Mouse (Mus musculus) inflammation-experienced regulatory T-cells, adult 6 months (primary cell): ENCODE results near the gene Mt4. TPM values are rescaled to one million over a fixed set of nuclear protein-coding genes. Genes with fewer than 3 reads are reported as not detected.
"Not testable (repeated sequence)": the region's sequence is repeated elsewhere in the genome, so short reads cannot be mapped to it uniquely, and the experiment has no call there.

ENCODE experiments used
- ATAC-seq: one replicate; pipeline ENCODE4 v1.8.0; 2017
- polyA plus RNA-seq, 3 experiments: library from polyadenylated mRNA; unstranded; fragments of 100-300 nt; shearing (Covaris generic); gene quantifications; one replicate each; pipeline ENCODE4 v1.2.1; 2017

Mt4 gene
- polyA plus RNA-seq: not detected

- ATAC-seq: no peak
Measured at GRCm38 (mm10) chr8:94136933-94137332, at the start of gene Mt4. Mt4 (plus strand) TSS chr8:94137197.

GRCm38 (mm10) chr8:94087964-94088363, 49.0 kb upstream of the Mt4 start:
- ATAC-seq: no peak

GRCm38 (mm10) chr8:94089715-94090114, 47.3 kb upstream of the Mt4 start:
- no peak for ATAC-seq

GRCm38 (mm10) chr8:94092848-94093247, 44.1 kb upstream of the Mt4 start:
- ATAC-seq: no peak

- no peak for ATAC-seq
Measured at GRCm38 (mm10) chr8:94094281-94094680, 42.7 kb upstream of the Mt4 start.

GRCm38 (mm10) chr8:94098081-94098974, 38.7 kb upstream of the Mt4 start, which contains the start of gene Bbs2:
Bbs2 (minus strand) TSS chr8:94098928.
- peak; percentile 99 for ATAC-seq

GRCm38 (mm10) chr8:94098996-94099395, 38.0 kb upstream of the Mt4 start:
- no peak for ATAC-seq

- ATAC-seq: no peak
Measured at GRCm38 (mm10) chr8:94104146-94104545, 32.9 kb upstream of the Mt4 start.

GRCm38 (mm10) chr8:94107871-94108270, 29.1 kb upstream of the Mt4 start:
- ATAC-seq: no peak

- ATAC-seq: no peak
Measured at GRCm38 (mm10) chr8:94109396-94109795, 27.6 kb upstream of the Mt4 start.

- ATAC-seq: no peak
Measured at GRCm38 (mm10) chr8:94109835-94110234, 27.2 kb upstream of the Mt4 start.

GRCm38 (mm10) chr8:94110526-94111177, 26.3 kb upstream of the Mt4 start:
- no peak for ATAC-seq

- ATAC-seq: no peak
Measured at GRCm38 (mm10) chr8:94113435-94113834, 23.6 kb upstream of the Mt4 start.

GRCm38 (mm10) chr8:94113972-94114371, 23.0 kb upstream of the Mt4 start:
- no peak for ATAC-seq

- ATAC-seq: no peak
Measured at GRCm38 (mm10) chr8:94118776-94119430, 18.1 kb upstream of the Mt4 start.

- no peak for ATAC-seq
Measured at GRCm38 (mm10) chr8:94121625-94122024, 15.4 kb upstream of the Mt4 start.

GRCm38 (mm10) chr8:94122711-94123468, 14.1 kb upstream of the Mt4 start:
- ATAC-seq: no peak

- no peak for ATAC-seq
Measured at GRCm38 (mm10) chr8:94127711-94128110, 9.3 kb upstream of the Mt4 start.

- no peak for ATAC-seq
Measured at GRCm38 (mm10) chr8:94129133-94129789, 7.7 kb upstream of the Mt4 start.

GRCm38 (mm10) chr8:94130126-94130525, 6.9 kb upstream of the Mt4 start:
- no peak for ATAC-seq

- ATAC-seq: no peak
Measured at GRCm38 (mm10) chr8:94132096-94132495, 4.9 kb upstream of the Mt4 start.

GRCm38 (mm10) chr8:94134601-94135000, 2.4 kb upstream of the Mt4 start:
- ATAC-seq: not testable (repeated sequence)
